Mouse (Mus musculus) kidney, embryonic 14.5 days (tissue): Measurements from ENCODE around the gene Cfap20. TPM values are rescaled to one million over a fixed set of nuclear protein-coding genes. Genes with fewer than 3 reads are reported as not detected.

Source experiments
- ATAC-seq: fragments of 200-750 bp; cut with Nextera tagmentation; 2 replicates; pipeline ENCODE4 v1.8.0; 2017; ENCODE audit warnings: moderate number of reproducible peaks, mild to moderate bottlenecking, moderate TSS enrichment, moderate library complexity; ENCODE audit not compliant: low FRiP score, low TSS enrichment
- H3K27ac ChIP-seq: fragments of 300-500 bp; sonication (generic); 2 replicates; pipeline ENCODE4 v1.5.1; 2014; ENCODE audit warnings: low read depth, mild to moderate bottlenecking, low read length, moderate library complexity, mixed read lengths
- H3K27me3 ChIP-seq: fragments of 300-500 bp; sonication (generic); 2 replicates; pipeline ENCODE4 v1.6.1; 2014; ENCODE audit warnings: mild to moderate bottlenecking, low read length; ENCODE audit not compliant: control insufficient read depth, insufficient read depth
- H3K36me3 ChIP-seq: fragments of 300-500 bp; sonication (generic); 2 replicates; pipeline ENCODE4 v1.6.1; 2014; ENCODE audit warnings: low read length, mixed read lengths; ENCODE audit not compliant: control insufficient read depth, insufficient read depth
- H3K4me1 ChIP-seq: fragments of 300-500 bp; sonication (generic); 2 replicates; pipeline ENCODE4 v1.6.1; 2014; ENCODE audit warnings: low read length, mixed read lengths; ENCODE audit not compliant: control insufficient read depth, insufficient read depth
- H3K4me2 ChIP-seq: fragments of 300-500 bp; sonication (generic); replicated peaks from 2 replicates; pipeline ENCODE4 v1.6.1; 2014; ENCODE audit warnings: low read depth, mild to moderate bottlenecking, low read length
- H3K4me3 ChIP-seq: fragments of 300-500 bp; sonication (generic); 2 replicates; pipeline ENCODE4 v1.5.1; 2014; ENCODE audit warnings: mild to moderate bottlenecking, low read length
- H3K9ac ChIP-seq: fragments of 300-500 bp; sonication (generic); 2 replicates; pipeline ENCODE4 v1.6.1; 2014; ENCODE audit warnings: low read depth, mild to moderate bottlenecking, low read length, moderate library complexity
- H3K9me3 ChIP-seq: fragments of 300-500 bp; sonication (generic); 2 replicates; pipeline ENCODE4 v1.6.1; 2016; ENCODE audit warnings: low read length; ENCODE audit not compliant: control insufficient read depth
- WGBS: fragments of 180-500 bp; shearing (Covaris S2); extraction: QIAGEN DNeasy Blood & Tissue Kit; methylation state at CpG from one replicate; pipeline ENCODE4 v1.1.7; 2014; 5-methylcytosine and 5-hydroxymethylcytosine counted together
- polyA plus RNA-seq: library from polyadenylated mRNA; unstranded; fragments of >200 nt; fragmentation: Nextera tagmentation; extraction: Ambion mirVana; gene quantifications from 2 replicates; pipeline ENCODE4 v1.2.1, GENCODE M21; 2014

The Cfap20 gene
- polyA plus RNA-seq, 1 experiment from 2014 or later: 164 TPM

GRCm38 (mm10) chr8:95427594-95428535 is 6.8 kb downstream of the Cfap20 start:
- Histone ChIP-seq H3K27me3 (no peaks in the 10 kb centered on the region), H3K4me2 (peak overlapping the region; percentile 15; the same call in 1 of the 2 replicates), H3K36me3 (peaks cover 1% of the 10 kb centered on the region; the same call in 1 of the 2 replicates), H3K4me1 (peaks cover 44% of the 10 kb centered on the region), H3K9ac (no peak overlapping the region), H3K9me3 (no peaks in the 10 kb centered on the region), H3K4me3 (no peak overlapping the region), H3K27ac (peak overlapping the region; percentile 21; the same call in 1 of the 2 replicates)
- ATAC-seq: peak; percentile 29
- WGBS: 24% methylated on average over 12 of the region's 12 CpGs

GRCm38 (mm10) chr8:95426781-95427281 is 7.8 kb downstream of the Cfap20 start:
- Histone ChIP-seq H3K4me3 (no peak overlapping the region), H3K4me2 (no peak overlapping the region), H3K9ac (no peak overlapping the region), H3K27ac (peak overlapping the region; percentile 21; the same call in 1 of the 2 replicates), H3K9me3 (no peaks in the 10 kb centered on the region), H3K36me3 (peaks cover 12% of the 10 kb centered on the region), H3K4me1 (peaks cover 39% of the 10 kb centered on the region), H3K27me3 (no peaks in the 10 kb centered on the region)
- WGBS: 78% methylated on average over 2 of the region's 2 CpGs
- ATAC-seq: no peak

- Histone ChIP-seq H3K27me3 (no peaks in the 10 kb centered on the region), H3K27ac (no peak overlapping the region), H3K9me3 (no peaks in the 10 kb centered on the region), H3K4me2 (no peak overlapping the region), H3K4me3 (no peak overlapping the region), H3K4me1 (peaks cover 29% of the 10 kb centered on the region; the same call in 1 of the 2 replicates), H3K9ac (no peak overlapping the region), H3K36me3 (peaks cover 31% of the 10 kb centered on the region)
- no peak for ATAC-seq
- WGBS: 85% methylated on average over 7 of the region's 7 CpGs
These were observed 10.0 kb downstream of the Cfap20 start for GRCm38 (mm10) chr8:95424682-95425081.

- Histone ChIP-seq H3K27me3 (no peaks in the 10 kb centered on the region), H3K4me1 (peaks cover 8% of the 10 kb centered on the region; the same call in 1 of the 2 replicates), H3K9ac (no peak overlapping the region), H3K9me3 (no peaks in the 10 kb centered on the region), H3K4me3 (no peak overlapping the region), H3K4me2 (no peak overlapping the region), H3K27ac (no peak overlapping the region), H3K36me3 (peaks cover 38% of the 10 kb centered on the region)
- WGBS: 93% methylated on average over 14 of the region's 14 CpGs
- no peak for ATAC-seq
These were observed 12.4 kb downstream of the Cfap20 start for GRCm38 (mm10) chr8:95422193-95422810.

GRCm38 (mm10) chr8:95411309-95411972 is 23.2 kb downstream of the Cfap20 start:
- Histone ChIP-seq H3K27ac (no peak overlapping the region), H3K4me2 (no peak overlapping the region)
- 46% methylated on average over 10 of the region's 10 CpGs for WGBS

GRCm38 (mm10) chr8:95409518-95409917 is 25.2 kb downstream of the Cfap20 start:
- Histone ChIP-seq H3K36me3 (no peaks in the 10 kb centered on the region), H3K9ac (no peak overlapping the region), H3K27me3 (no peaks in the 10 kb centered on the region), H3K4me2 (no peak overlapping the region), H3K4me1 (no peaks in the 10 kb centered on the region), H3K27ac (no peak overlapping the region), H3K9me3 (no peaks in the 10 kb centered on the region), H3K4me3 (no peak overlapping the region)
- ATAC-seq: no peak
- 65% methylated on average over 5 of the region's 5 CpGs for WGBS

More at GRCm38 (mm10) chr8:95411309-95411972, 23.2 kb downstream of the Cfap20 start:
- no peak overlapping the region for H3K4me3 ChIP-seq
- ATAC-seq: 0 out of 2 replicates have a peak, but pooled peaks have one; percentile 55
- no peaks in the 10 kb centered on the region for H3K9me3 ChIP-seq
- H3K36me3 ChIP-seq: no peaks in the 10 kb centered on the region
- H3K4me1 ChIP-seq: no peaks in the 10 kb centered on the region
- no peak overlapping the region; the same call in 1 of the 2 replicates for H3K9ac ChIP-seq
- H3K27me3 ChIP-seq: no peaks in the 10 kb centered on the region

GRCm38 (mm10) chr8:95401091-95401490 is 33.6 kb downstream of the Cfap20 start:
- H3K27ac ChIP-seq: no peak overlapping the region
- no peaks in the 10 kb centered on the region for H3K4me1 ChIP-seq
- H3K9ac ChIP-seq: no peak overlapping the region
- H3K9me3 ChIP-seq: no peaks in the 10 kb centered on the region
- 89% methylated on average over 7 of the region's 7 CpGs for WGBS
- no peaks in the 10 kb centered on the region for H3K36me3 ChIP-seq
- H3K27me3 ChIP-seq: no peaks in the 10 kb centered on the region
- no peak overlapping the region for H3K4me2 ChIP-seq
- ATAC-seq: no peak
- no peak overlapping the region for H3K4me3 ChIP-seq

- Histone ChIP-seq H3K4me1 (0 out of 2 replicates have a peak, but pooled peaks cover 5% of the 10 kb centered on the region), H3K4me3 (no peak overlapping the region), H3K27ac (no peak overlapping the region), H3K36me3 (no peaks in the 10 kb centered on the region), H3K4me2 (no peak overlapping the region), H3K9me3 (no peaks in the 10 kb centered on the region), H3K9ac (no peak overlapping the region), H3K27me3 (no peaks in the 10 kb centered on the region)
- ATAC-seq: no peak
- 89% methylated on average over 7 of the region's 9 CpGs for WGBS
These were observed 35.5 kb downstream of the Cfap20 start for GRCm38 (mm10) chr8:95399131-95399530.
